Mouse (Mus musculus) left cerebral cortex, adult 18-20 months (tissue): ENCODE data around the gene Polr2b. TPM values are rescaled to one million over a fixed set of nuclear protein-coding genes. Genes with fewer than 3 reads are reported as not detected.
A peak's percentile ranks its signal among the peaks of the same experiment; 100 is the strongest.

Source experiments
- DNase-seq, 2 experiments: peaks; one replicate each; pipeline ENCODE4 v3.0.0; 2021 to 2022; ENCODE audit warnings: low spot score in 2 of 2, mixed read lengths in 1 of 2
- microRNA-seq, 2 experiments: library from miRNA; unstranded; fragments of <30 nt; microRNA quantifications; one replicate each; pipeline ENCODE4 v1.2.0; 2021
- total RNA-seq, 2 experiments: library from RNA; stranded (reverse); gene quantifications; 2 replicates each; pipeline ENCODE4 v1.2.3; 2021

The Polr2b gene
- total RNA-seq, 2 experiments from 2014 or later, result 44.0 to 45.3 TPM

DNA sequence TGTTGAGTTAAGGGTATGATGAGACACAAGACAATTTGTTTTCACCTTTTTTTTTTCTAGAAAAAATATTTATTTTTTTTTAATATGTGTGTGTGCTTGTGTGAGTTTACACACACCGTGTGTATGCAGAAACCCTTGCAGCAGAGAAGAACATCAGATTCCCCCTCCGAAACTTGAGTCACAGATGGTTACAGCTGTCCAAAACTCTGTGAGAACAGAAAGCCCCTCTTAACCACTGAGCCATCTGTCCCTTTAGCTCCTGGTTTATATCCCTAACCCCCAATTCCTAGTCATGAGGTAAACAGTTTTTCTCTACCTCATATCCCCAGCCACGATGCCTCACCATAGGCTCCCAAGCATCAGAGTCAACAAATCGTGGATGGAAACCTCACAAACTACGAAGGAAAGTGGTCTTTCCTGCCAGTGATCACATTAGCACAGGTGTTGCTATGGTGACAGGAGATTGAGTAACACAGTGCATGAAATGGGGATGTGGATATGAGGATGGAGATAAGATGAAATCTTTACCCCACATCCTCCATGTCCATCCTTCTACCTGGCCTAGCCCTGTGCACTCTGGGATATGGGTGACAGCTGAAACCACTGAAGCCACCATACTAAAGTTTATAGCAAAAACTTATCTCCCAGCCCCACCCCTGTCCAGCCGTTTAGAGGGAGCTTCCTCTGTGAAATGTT is 76.1 kb downstream of the Polr2b start:
- DNase-seq, result no peak

DNA sequence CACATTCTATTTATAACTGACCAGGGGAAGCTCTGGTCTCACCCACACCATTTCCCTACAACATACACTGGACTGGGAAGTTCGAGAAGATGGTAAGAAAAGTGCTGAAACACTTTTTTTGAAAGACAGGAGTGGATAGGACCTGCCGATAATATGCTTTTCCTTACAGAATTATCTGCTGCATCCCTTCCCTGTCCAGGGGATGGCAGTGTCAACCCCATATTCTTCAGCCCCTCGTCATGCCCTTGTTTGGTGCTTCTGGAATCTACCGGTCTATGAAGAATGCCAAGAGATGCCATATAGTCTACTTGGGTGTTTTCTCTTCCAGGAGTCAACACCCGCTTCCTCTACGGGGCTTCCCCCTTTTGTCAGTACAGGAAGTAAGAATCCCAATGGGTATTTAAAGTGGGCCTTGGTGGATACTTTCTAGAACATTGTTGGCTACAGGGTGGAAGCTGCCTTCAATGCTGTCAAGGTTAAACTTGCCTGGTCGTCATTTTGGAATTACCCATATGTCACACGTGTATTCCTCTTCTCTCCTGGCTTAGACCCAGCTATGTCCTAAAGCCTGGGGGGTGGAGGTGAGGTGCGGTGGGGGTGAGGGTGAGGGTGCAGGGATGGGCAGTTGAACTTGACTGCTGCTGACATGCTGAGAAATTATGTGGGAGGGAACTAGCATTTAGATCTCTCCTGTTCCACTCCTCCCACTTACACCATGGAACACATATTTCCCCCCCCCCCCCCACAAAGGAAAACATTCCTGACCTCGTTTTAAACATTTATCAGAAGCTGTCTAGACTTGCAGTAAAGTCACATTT is 76.9 kb downstream of the Polr2b start:
- DNase-seq, result no peak

DNA sequence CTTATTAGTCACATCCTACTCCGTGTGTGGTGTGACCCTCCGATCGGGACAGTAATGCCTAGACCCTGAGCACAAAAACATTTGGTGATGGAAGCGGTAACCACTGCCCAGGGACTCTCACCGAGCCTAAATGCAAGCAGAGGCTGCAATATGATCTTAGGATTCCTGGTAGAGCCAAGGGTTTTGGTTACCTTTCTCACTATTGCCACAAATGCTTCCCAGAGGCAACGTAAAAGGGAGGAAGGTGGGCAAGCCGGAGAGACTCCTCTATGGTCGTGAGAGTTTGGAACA is 77.4 kb downstream of the Polr2b start:
- no peak for DNase-seq

DNA sequence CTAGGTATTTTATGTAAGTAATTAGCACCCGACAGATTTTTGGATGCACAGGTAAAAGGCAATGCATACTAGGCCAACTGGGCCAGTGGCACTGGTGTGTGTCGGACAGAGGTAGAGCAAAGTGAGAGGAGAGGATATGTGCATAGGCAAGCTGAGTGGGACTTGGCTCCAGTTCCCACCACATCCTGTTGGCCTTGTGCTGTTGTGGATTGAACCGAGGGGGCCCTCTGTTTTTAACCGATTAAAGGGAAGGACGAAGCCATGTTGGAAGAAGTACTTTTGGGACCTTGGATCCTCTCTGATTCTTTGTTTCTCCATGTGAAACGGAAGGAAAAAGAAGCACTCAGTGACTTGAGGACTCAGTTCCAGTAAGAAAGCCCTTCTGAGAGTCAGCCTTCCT is 78.4 kb downstream of the Polr2b start:
- DNase-seq, result no peak

- no peak for DNase-seq
These were observed 80.3 kb downstream of the Polr2b start for GRCm38 (mm10) chr5:77390272-77390671.

DNA sequence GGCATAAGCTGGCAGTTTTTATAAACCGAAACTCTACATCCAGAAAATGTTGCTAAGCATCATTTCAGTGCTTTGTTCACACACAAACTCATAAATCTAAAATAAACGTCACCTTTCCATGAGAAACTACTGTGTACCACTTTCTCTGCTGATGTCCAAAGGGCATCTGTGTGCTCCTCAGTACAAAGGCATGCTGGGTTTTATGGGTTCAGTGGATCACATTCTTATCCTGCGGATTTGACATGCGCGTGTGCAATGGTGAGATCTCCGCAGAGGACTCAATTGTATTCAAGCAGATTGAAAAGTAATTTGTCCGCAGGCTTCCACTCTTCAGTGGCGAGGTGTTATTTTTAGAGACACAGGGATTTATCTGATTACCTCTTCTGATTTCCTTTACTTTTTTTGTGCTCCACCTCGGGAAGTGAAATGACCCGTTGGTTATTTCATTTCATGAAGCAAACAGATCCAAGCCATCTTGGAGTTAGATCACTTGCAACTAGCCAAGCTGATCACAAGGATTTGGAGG is 83.2 kb downstream of the Polr2b start:
- no peak for DNase-seq

DNA sequence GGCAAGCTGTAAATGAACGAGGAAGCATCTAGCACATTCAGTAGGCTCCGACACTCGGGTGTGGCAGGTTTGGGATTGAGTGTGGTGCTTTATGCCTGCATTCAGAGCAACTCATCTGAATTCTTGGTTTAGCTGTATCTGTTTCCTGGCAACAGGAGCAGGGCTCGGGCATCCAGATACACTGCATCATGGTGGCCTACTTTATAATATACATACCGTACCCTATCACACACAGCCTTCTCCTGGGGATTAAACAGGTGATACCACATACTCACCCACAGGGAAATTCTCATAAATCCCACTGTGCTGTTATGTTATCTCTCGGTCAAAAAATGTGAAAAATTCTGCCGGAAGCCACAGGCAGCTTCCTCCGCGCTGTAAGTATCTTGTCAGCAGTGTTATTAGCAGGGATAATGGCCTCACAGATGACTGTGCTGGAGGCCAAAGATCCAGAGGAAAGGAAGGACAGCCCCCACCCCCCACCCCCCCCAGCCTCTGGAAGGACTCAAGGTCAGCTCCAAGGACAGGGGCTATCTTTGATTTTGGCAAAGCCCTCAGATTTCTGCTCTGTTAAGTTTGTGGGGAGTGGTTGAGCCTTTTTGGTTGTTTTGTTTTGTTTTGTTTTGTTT is 84.2 kb downstream of the Polr2b start:
- peak in 1 of 2 experiments; percentile 12 for DNase-seq

DNA sequence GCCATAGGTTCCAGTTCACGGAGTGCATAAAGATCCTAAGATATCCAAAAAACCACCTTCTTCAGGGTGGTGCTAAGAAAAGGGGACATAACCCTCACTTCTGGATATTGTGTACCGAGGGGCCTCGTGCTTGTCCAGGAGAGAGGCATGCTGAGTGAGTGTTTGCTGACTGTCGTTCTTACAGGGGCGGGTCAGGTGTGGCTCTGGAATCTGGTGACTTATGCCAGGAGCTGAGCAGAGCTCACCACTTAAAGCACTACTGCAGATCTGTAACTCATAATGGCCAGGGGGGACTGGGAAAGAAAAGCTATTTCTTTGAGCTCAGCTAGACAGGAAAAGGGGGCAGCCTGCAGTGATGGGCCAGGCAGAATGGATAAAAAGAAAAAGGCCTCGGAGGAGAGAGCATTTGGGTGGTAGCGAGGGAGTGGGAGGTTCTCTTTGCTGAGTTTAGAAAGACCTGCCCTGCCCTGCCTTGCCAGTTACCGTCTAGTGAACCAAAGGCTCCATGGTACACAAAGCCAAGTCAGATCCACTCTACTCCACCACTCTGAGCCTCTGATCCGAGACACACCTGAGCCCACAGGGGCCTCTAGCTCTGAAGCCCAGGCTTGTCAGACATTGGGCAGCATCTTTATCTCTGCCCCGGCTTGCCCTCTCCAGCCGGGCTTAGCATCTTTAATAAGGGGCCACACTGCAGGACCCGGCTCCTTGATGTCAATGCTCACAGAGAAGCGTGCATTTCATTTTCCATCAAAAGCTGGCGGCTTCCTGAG is 88.5 kb downstream of the Polr2b start:
- no peak for DNase-seq

Small RNA genes lying within 50 kb of the gene (microRNA-seq; reads per million reads assigned to microRNA genes)
- 0 reads per million in 2 experiments for gene Mir5098

Other genes starting within 250 kb of the Polr2b start
- gene Hopx, start 195.0 kb upstream of the Polr2b start, total RNA-seq, result 10 to 100 TPM; 23.4 to 31.3 TPM
- not detected for gene Spink2, start 98.7 kb upstream of the Polr2b start, total RNA-seq
- gene Rest, start 44.7 kb upstream of the Polr2b start, total RNA-seq, result 1 to 10 TPM; 3.5 to 3.6 TPM
- 10 to 100 TPM; 21.2 to 23.1 TPM for gene Noa1, start 63 bp upstream of the Polr2b start, total RNA-seq
- 10 to 100 TPM; 36.1 to 38.5 TPM for gene Igfbp7, start 97.9 kb downstream of the Polr2b start, total RNA-seq